Mouse (Mus musculus): ENCODE measurements around the gene Lax1.

DNA sequence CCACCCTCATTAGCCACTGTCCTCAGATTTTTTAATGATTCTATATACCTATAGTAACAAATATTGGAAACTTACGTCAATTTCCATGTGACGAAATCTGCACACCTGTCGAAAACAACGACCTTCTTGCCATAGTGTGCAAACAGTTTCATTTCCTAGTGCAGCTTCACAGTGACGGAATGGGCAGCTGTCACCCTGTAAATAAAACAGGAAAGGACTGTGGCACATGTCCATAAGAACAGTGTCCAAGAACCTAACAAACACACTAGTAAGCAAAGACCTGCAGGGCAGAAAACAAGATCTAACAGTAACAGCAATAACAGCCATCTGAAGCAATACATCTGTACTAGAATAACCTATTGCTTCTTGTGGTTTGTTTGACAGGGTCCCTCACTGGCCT, 44.3 kb downstream of the Lax1 start:
- TF ChIP-seq CTCF (IDR thresholded peaks at IDR 0.05; ENCODE audit: control insufficient read depth, insufficient read depth, insufficient replicate concordance, low read depth, low read length) (no peak), POLR2A (IDR thresholded peaks at IDR 0.05; ENCODE audit: control insufficient read depth, low read depth, low read length) (no peak)

Data from testis, adult 2 months (tissue).